Mouse (Mus musculus) T-helper 1 cell (primary cell): ENCODE results near the gene Vwa7.
"Not testable (repeated sequence)": the region's sequence is repeated elsewhere in the genome, so short reads cannot be mapped to it uniquely, and the experiment has no call there.

Experiments used
- in situ Hi-C: fragments of 300-600 bp; cut with MboI, MseI; formaldehyde crosslinking; loops from one replicate; pipeline ENCODE4 v1.15.1; 2025; ENCODE audit warnings: high pct_unique_total_duplicates

The Vwa7 gene

DNA sequence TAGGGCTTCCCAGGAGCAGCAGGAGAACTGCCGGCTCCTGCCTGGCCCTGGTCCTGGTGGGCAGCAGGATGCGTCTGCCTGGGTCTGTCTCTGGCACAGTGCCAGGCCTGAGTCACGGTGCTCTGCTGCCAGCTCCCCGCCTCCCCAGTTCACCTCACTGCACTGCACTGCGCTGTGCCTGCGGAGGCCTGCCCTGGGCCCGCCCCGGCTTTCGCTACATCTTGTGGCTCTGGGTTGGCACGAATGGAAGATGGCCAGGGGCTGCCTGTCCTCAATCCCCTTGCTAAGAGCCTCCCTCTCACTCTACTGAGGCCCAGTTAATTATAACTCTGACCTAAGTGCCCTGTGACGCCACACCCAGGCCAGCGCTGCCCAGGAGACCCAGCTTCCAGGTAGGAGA, at the start of gene Vwa7:
Gene Vwa7 (plus strand): TSS at position 204 of the 400 bp plus-strand sequence.
- in situ Hi-C loops: no loop called here

DNA sequence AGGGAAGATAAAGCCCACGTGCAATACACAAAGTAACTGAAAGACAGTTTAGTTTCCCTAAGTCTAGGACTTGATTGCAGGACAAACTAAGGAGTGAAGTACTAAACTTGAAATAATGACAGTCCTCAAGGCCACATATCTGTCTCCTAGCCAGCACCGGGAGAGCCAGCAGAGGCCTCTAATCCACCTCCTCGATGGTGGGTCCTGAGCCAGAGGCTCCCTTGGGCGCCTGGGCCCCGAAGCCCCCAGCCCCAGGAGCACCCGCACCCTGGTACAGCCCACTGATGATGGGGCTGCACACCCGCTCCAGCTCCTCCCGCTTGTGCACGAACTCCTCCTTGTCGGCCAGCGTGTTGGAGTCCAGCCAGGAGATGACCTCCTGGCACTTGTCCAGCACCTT, 46.6 kb upstream of the Vwa7 start, which contains the start of gene Gm20481:
Gene Gm20481 (plus strand): TSS at position 91 of the 400 bp plus-strand sequence.
- in situ Hi-C loops: not testable (repeated sequence)

DNA sequence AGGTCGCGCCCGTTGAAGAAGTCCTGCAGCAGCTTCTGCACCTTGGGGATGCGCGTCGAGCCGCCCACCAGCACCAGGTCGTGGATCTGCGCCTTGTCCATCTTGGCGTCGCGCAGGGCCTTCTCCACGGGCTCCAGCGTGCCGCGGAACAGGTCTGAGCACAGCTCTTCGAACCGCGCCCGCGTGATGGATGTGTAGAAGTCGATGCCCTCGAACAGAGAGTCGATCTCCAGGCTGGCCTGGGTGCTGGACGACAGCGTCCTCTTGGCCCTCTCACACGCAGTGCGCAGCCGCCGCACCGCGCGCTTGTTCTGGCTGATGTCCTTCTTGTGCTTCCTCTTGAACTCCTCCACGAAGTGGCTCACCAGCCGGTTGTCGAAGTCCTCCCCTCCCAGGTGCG, 45.5 kb upstream of the Vwa7 start:
- in situ Hi-C loops: not testable (repeated sequence)

DNA sequence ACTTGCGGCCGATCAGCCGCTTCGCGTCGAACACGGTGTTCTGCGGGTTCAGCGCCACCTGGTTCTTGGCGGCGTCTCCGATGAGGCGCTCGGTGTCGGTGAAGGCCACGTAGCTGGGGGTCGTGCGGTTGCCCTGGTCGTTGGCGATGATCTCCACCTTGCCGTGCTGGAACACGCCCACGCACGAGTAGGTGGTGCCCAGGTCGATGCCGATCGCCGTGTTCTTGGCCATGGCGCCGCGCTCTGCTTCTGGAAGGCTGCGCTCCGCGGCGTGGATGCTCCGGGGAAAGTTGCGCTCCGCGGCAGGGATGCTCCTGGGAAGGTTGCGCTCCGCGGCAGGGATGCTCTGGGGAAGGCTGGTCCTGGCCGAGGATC, 44.7 kb upstream of the Vwa7 start:
- in situ Hi-C loops: not testable (repeated sequence)

DNA sequence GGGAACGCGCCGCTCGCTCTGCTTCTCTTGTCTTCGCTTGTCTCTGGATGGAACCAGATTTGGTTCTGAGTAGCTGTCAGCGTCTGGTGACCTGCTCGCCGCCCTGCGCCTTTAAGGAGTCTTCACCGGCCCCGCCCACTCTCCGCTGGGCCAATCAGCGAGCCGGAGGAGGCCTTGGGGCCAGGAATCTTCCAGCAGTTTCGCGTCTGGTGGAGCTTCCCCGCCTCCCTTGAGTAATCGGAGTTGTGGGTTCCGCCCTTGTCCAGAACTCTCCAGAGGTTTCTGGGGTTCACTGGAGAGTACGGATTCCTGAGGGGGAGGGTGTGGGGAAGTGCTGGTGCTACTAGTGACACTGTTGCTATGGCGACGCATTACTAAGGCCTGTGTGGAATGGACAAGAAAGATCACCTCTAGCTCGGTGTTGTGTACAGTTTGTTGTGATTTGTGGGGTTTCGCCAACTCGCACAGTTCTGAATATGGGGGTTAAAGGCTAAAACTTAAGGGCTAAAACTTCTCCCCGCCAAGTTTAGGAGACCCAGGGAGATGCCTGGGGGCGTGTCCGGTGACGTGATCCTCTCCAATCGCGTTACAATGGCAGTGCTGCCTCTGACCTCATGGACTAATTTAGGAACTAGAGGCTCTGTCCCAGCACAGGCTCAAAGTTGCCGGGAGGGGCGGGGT, 44.2 kb upstream of the Vwa7 start, which contains the start of the genes Hspa1a and Hspa1l:
Gene Hspa1a (minus strand): TSS at position 88 of the 681 bp plus-strand sequence.
Gene Hspa1l (plus strand): TSS at position 635 of the 681 bp plus-strand sequence.
- in situ Hi-C loops: not testable (repeated sequence)

DNA sequence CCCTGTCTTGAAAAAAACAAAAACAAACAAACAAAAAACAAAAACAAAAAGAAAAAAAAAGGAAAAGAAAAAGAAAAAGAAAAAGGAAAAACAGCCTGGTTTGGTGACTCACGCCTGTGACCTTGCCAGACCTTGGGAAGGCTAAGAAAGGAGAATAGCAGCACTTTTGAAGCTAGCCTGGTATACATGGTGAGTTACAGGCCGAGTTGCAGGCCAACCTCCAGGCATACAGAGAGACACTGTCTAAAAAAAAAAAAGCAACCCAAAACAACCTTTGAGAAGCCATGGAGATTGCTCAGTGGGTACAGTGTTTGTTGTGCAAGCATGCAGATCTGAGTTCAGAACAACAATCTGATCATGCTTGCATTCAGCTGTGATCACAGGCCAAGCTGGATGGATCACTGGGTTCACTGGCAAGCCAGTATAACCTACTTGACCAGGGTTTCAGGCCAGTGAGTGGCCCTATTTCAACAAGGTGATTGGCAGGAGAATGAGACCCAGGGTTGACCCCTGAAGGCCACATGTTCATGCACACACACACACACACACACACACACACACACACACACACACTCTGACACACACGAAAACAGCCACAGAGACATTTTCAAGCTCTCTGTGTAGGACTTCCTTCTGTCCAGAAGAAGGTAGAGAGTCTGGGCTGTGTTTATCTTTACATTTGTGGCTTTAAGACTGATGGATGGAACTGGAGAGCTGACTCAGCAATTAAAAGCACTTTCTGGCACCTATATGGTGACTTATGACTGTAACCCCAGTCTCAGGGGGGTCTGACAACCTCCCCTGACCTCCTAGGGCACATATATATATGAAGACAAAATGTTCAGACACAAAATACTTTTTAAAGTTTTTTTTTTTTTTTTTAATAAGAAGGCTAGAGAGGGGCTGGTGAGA, 40.5 kb upstream of the Vwa7 start:
- in situ Hi-C loops: no loop called here

DNA sequence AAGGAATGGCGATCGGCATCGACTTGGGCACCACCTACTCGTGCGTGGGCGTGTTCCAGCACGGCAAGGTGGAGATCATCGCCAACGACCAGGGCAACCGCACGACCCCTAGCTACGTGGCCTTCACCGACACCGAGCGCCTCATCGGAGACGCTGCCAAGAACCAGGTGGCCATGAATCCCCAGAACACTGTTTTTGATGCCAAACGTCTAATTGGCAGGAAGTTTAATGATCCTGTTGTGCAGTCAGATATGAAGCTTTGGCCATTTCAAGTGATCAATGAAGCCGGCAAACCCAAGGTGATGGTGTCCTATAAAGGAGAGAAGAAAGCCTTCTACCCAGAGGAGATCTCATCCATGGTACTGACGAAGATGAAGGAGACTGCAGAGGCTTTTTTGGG, 39.4 kb upstream of the Vwa7 start:
- in situ Hi-C loops: no loop called here

DNA sequence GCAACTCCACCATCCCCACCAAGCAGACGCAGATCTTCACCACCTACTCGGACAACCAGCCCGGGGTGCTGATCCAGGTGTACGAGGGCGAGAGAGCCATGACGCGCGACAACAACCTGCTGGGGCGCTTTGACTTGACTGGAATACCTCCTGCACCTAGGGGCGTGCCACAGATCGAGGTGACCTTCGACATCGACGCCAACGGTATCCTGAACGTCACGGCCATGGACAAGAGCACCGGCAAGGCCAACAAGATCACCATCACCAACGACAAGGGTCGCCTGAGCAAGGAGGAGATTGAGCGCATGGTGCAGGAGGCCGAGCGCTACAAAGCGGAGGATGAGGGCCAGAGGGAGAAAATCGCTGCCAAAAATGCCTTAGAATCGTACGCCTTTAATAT, 38.1 kb upstream of the Vwa7 start:
- in situ Hi-C loops: no loop called here

DNA sequence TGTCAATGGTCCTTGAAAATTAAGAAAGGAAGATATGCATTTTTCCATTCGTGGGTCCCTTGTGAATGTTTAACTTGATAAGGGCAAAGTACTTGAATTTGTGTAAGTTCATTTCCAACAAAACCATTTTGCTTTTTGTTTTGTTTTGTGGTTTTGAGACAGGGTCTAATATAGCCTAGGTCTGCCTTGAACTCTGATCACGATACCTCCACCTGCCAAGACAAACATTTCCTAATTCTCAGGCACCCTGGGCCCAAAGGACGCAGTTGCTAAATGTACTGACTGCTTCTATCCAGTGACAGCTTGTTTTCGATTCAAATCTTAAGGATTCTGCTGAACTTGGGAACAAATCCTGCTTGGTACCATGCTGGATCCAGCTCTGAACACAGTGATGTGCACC, 36.7 kb upstream of the Vwa7 start:
- in situ Hi-C loops: no loop called here

DNA sequence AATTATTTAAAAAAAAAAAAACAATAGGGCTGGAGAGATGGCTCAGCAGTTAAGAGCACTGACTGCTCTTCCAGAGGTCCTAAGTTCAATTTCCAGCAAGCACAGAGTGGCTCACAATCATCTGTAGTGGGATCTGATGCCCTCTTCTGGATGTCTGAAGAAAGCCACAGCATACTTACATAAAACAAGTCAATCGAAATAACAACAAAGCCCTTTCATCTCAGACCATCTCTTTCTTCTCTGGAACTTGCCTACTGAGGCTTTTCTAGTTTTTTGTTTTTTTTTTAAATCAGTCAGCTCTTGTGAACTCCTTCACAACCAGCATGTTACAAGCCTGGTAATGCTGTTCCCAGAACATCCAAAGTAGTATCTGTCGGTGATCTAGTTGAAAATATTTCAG, 35.7 kb upstream of the Vwa7 start:
- in situ Hi-C loops: no loop called here

DNA sequence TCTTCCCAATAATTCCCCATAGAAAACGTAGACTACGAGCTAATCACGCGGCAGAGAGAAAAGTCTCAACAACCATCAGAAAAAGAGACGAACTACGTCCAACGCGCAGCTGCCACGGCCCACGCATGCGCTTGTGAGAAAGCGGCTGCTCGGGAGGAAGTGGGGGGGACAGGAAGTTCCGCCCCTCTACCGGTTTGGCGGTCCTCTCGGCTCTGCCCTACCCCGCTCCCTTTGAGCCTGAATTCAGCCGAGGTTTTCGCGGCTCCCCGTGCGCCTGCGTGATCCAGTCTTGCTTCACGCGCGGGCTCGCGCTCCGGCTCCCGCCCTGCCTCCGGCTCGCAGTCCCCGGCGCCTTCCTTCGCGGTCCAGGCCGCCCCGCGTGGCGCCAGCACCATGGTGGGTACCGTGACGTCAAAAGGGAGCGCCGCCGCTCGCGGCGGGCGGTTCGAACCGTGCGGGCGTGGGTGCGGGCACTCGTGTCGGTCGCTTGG, 34.6 kb upstream of the Vwa7 start, which contains the start of gene Lsm2:
Gene Lsm2 (plus strand): TSS at position 173 of the 491 bp plus-strand sequence.
- in situ Hi-C loops: no loop called here

DNA sequence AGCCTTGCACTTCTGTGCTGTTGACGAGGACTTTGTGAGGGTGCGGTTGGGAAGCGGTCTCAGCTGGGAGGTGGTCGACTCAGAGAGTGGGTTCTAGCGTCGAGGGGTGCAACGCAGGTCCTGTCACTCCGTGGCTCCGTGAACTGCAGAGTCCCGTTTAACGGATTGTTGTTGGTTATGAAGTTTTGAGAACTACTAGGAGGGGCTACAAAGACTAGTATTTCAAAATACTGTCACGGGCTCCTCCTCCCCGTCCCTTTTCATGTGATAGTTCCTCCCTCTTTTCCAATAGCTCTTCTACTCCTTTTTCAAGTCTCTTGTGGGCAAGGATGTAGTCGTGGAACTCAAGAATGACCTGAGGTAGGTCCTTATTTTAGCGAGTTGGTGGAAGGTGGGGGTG, 34.1 kb upstream of the Vwa7 start:
- in situ Hi-C loops: no loop called here

DNA sequence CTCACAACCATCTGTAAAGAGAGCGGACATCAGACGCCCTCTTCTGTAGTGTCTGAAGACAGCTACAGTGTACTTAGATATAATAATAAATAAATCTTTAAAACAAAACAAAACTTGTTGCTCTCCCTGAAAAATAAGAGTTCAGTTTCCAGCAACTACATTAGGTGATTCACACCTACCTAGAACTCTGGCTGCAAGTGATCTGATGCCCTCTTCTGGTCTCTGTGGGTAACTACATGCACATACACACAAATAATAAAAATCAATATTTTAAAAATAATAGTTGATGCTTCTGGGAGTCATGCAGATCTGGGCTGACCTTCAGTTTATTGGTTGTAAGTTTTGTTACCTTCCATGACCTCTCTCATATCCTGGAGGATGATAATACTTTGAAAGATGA, 32.2 kb upstream of the Vwa7 start:
- in situ Hi-C loops: no loop called here

DNA sequence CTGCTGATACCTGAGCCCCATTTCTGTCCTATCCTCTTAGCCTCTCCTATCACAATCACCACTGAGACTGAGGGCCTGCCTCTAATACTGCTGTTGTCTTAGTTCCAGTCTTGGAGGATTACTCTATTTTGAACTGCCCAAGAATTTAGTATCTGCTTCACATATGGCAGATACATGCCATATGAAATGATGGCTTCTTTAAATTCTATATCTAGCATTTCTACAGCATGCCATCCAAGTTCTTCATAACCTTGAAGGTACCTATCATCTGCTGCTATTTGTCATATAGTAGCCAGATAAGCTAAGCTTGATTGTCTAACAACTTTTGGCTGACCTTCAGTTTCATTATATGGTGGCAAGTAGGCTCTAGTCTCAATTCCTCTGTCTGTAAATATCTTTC, 21.6 kb upstream of the Vwa7 start:
- in situ Hi-C loops: no loop called here

DNA sequence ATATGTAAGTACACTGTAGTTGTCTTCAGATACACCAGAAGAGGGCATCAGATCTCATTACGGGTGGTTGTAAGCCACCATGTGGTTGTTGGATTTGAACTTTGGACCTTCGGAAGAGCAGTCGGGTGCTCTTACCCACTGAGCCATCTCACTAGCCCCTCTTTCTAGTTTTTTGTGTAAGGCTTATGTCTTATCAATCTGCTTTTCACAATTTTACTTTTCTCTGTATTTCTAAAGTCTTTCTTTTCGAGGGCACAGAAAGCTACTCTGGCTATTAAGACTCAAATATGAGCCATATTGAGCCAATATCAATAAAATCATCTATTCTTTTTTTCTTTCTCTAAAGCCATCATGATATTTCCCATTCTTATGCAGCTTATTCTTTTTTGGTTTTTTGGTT, 21.2 kb upstream of the Vwa7 start:
- in situ Hi-C loops: not testable (repeated sequence)

DNA sequence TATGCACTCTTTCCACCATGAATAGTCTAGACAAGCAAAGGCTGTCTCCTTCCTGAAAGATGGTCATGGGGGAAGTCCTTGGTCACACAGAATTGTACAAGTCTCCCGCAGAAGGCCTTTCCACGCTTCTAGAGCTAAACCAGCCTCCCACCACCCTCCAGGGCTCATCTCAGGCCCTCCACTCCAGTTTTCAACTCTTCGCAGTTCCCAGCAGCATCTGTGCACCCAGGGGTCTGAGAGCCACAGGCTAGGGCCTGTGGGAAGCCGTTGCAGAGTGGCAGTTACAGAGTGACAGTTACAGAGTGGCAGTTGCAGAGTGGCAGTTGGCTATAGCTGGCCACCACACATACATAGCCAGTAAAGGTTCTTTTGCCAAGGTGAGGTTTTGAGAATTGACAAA, 20.5 kb upstream of the Vwa7 start:
- in situ Hi-C loops: not testable (repeated sequence)

DNA sequence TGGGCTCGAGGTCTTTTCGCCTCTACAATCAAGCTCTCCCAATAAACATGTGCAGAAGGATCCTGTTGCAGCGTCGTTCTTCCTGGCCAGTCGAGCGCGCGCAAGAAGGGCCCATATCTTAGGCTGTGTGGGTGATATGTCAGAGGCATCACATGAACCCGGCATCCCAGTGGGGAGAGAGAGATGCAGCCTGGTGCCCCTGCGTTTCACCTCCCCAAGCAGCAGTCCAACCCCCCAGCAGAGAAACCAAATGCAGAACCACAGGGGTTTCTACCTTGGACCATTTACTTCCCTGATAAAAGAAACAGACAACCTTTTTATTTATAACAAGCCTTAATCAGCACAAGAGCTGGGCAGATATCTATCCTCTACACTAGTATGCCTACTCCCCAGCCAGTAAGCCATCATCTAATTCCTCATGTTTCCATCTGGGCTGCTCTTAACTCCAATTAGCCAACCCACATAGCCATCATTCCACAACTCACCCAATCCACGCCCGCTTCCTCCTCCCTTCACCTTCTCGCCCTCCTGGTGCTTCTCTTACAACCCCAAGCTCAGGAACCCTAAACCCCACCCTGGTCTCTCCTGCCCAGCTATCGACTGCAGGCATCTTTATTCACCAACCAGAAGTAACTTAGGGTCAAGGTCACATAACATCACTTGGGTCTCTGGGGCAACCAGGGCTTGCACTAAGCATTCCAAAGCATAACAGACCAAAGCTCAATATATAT, 19.8 kb upstream of the Vwa7 start:
- in situ Hi-C loops: no loop called here

DNA sequence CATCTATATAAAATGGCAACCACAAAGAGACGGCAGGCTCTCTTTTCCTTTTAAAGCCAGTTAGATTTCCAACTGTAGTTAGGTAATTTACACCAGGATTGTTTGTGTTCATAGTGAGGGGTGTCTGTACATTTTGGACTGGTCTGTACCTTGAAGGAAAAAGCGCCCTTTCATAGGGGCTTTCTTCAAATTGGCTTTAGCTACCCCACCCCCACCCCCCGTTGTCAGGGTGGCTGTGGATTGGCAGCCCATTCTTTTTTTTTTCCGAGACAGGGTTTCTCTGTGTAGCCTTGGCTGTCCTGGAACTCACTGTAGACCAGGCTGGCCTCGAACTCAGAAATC, 19.3 kb upstream of the Vwa7 start:
- in situ Hi-C loops: no loop called here

DNA sequence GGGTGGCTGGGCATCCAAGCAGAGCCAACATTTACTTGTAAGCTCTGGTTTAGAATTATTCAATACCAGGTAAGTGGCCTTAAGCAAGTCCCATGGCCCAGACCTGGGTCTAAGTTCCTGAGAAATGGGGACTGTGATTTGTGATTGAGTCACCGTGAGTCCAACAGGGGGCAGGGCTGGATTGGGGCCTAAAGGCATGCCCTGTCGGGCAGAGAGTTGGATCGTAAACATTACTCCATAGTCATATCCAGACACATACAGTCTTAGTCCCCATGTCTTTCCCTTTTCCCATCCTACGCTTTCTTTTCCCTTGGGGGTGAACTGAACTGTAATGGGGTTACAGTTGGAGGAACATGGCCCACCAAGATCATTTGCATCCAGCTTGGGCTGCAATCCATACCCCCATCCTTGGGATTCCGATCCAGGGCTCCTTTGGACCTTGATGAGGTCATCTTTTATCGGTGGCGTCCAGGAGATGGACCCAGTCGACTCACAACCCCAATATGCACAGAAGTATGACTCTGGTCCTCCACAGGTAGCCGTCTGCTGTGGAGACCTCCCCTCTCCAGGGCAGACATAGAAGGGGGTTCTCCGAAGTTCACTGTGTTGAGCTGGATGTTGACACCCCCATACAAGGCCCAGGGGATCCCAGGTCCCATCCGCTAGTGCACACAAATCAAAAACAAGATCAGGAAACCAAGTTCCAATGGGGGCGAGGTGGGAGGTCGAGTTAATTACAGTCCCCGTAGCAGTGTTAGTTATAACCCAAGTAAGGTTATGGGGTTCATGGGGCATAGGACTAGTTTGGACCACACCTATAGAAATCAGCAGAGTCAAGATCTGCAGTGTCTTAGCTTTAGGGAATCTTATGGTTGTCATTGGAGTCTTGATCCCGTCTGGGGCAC, 17.6 kb upstream of the Vwa7 start:
- in situ Hi-C loops: no loop called here

DNA sequence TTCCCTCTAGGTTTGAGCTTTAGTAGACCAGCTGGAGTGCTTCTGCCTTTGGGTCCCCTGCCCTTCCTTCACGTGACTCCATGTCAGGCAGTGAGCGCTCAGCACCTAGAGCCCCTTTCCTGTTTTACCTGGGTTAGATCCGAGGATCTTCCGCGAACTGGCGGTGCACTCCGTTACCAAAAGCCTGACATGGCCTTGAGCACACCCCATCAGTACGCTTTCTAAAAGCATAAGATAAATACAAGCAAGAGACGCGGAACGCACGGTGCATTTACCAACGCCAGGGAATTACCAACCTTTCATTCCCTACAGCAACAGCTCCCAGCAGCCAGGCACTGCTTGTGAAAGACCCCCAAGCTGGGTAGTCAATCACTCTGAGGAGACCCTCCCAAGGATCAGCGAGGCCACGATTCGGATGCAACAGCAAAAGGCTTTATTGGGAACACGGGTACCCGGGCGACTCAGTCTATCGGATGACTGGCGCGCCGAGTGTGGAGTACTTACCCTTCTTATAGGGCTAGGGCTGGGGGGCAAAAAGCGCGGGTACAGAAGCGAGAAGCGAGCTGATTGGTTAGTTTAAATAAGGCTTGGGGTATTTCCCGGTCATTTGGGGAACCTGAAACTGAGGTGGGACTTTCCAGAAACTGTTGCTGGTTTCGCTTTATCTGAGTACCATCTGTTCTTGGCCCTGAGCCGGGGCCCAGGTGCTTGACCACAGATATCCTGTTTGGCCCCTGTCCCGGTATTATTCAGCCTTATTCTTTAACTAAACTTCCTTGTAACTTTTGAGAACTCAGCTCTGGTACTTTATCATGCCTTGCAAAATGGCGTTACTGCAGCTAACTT, 16.3 kb upstream of the Vwa7 start:
- in situ Hi-C loops: not testable (repeated sequence)
